Mouse (Mus musculus) limb, embryonic 14.5 days (tissue): ENCODE results near the gene Elk4. TPM values are rescaled to one million over a fixed set of nuclear protein-coding genes. Genes with fewer than 3 reads are reported as not detected.

Experiments used
- ATAC-seq: fragments of 200-750 bp; cut with Nextera tagmentation; 2 replicates; pipeline ENCODE4 v1.8.0; 2017; ENCODE audit warnings: low read depth, moderate number of reproducible peaks, moderate TSS enrichment; ENCODE audit not compliant: low FRiP score
- DNase-seq: peaks from one replicate; pipeline ENCODE4 v3.0.0-alpha.2; 2015; ENCODE audit warnings: low spot score
- H3K27ac ChIP-seq: fragments of 300-500 bp; sonication (generic); replicated peaks from 2 replicates; pipeline ENCODE4 v1.5.1; 2014; ENCODE audit warnings: low read depth, mild to moderate bottlenecking, low read length, moderate library complexity, mixed read lengths
- H3K27me3 ChIP-seq: fragments of 300-500 bp; sonication (generic); 2 replicates; pipeline ENCODE4 v1.6.1; 2014; ENCODE audit warnings: low read length, mixed read lengths; ENCODE audit not compliant: control insufficient read depth, insufficient read depth
- H3K36me3 ChIP-seq: fragments of 300-500 bp; sonication (generic); 2 replicates; pipeline ENCODE4 v1.6.1; 2014; ENCODE audit warnings: mild to moderate bottlenecking, low read length, moderate library complexity, mixed read lengths; ENCODE audit not compliant: control insufficient read depth, insufficient read depth
- H3K4me1 ChIP-seq: fragments of 300-500 bp; sonication (generic); 2 replicates; pipeline ENCODE4 v1.6.1; 2014; ENCODE audit warnings: antibody characterized with exemption, low read length, mixed read lengths; ENCODE audit not compliant: control insufficient read depth, insufficient read depth
- H3K4me2 ChIP-seq: fragments of 300-500 bp; sonication (generic); replicated peaks from 2 replicates; pipeline ENCODE4 v1.6.1; 2014; ENCODE audit warnings: low read depth, mild to moderate bottlenecking, low read length, moderate library complexity; ENCODE audit not compliant: severe bottlenecking
- H3K4me3 ChIP-seq: fragments of 300-500 bp; sonication (generic); replicated peaks from 2 replicates; pipeline ENCODE4 v1.5.1; 2014; ENCODE audit warnings: low read length
- H3K9ac ChIP-seq: fragments of 300-500 bp; sonication (generic); 2 replicates; pipeline ENCODE4 v1.6.1; 2014; ENCODE audit warnings: mild to moderate bottlenecking, low read depth, low read length, moderate library complexity; ENCODE audit not compliant: severe bottlenecking
- H3K9me3 ChIP-seq: fragments of 300-500 bp; sonication (generic); 2 replicates; pipeline ENCODE4 v1.6.1; 2016; ENCODE audit warnings: low read length; ENCODE audit not compliant: control insufficient read depth
- POLR2A ChIP-seq: fragments of 200-500 bp; IDR thresholded peaks from 2 replicates; pipeline ENCODE4 v1.8.0; 2012; ENCODE audit warnings: inconsistent platforms, mild to moderate bottlenecking, moderate library complexity, borderline replicate concordance; ENCODE audit not compliant: insufficient read depth, insufficient read length; ENCODE audit errors: extremely low read depth
- WGBS: fragments of 180-500 bp; shearing (Covaris S2); extraction: QIAGEN DNeasy Blood & Tissue Kit; methylation state at CpG from one replicate; pipeline ENCODE4 v1.1.7; 2014; 5-methylcytosine and 5-hydroxymethylcytosine counted together
- polyA plus RNA-seq, 2 experiments: library from polyadenylated mRNA; depleted of rRNA in 1 of 2; stranded (reverse) in 1 of 2; unstranded in 1 of 2; fragments of >200 nt; fragmentation: Nextera tagmentation in 1 of 2; extraction: Ambion mirVana in 1 of 2; gene quantifications; 2 replicates each; pipeline versions ENCODE4 v1.2.1 to v1.2.3; 2012 to 2014

Elk4 gene
- polyA plus RNA-seq, 2 experiments: 30.0 to 36.6 TPM

- no peaks in the 10 kb centered on the region for H3K4me1 ChIP-seq
- no peak overlapping the region for H3K4me3 ChIP-seq
- H3K36me3 ChIP-seq: no peaks in the 10 kb centered on the region
- no peak overlapping the region for H3K27ac ChIP-seq
- no peak overlapping the region for H3K9ac ChIP-seq
- H3K4me2 ChIP-seq: no peak overlapping the region
- DNase-seq: no peak
- H3K27me3 ChIP-seq: no peaks in the 10 kb centered on the region
- 37% methylated on average over 4 of the region's 4 CpGs for WGBS
- H3K9me3 ChIP-seq: no peaks in the 10 kb centered on the region
- ATAC-seq: no peak
- TF ChIP-seq POLR2A: no peak
Observed at GRCm38 (mm10) chr1:131995062-131995461, 12.3 kb upstream of the Elk4 start.

- Histone ChIP-seq H3K4me3 (no peak overlapping the region), H3K4me2 (no peak overlapping the region), H3K27me3 (no peaks in the 10 kb centered on the region), H3K9me3 (no peaks in the 10 kb centered on the region), H3K27ac (no peak overlapping the region), H3K4me1 (no peaks in the 10 kb centered on the region), H3K36me3 (no peaks in the 10 kb centered on the region), H3K9ac (no peak overlapping the region)
- DNase-seq: no peak
- no peak for ATAC-seq
- no peak for TF ChIP-seq POLR2A
Observed at GRCm38 (mm10) chr1:132000506-132000905, 6.9 kb upstream of the Elk4 start.

- ATAC-seq (no peak), DNase-seq (no peak)
- 75% methylated on average over 4 of the region's 4 CpGs for WGBS
- Histone ChIP-seq H3K4me1 (peaks cover 4% of the 10 kb centered on the region; the same call in 1 of the 2 replicates), H3K9me3 (no peaks in the 10 kb centered on the region), H3K4me2 (no peak overlapping the region), H3K27ac (no peak overlapping the region), H3K36me3 (no peaks in the 10 kb centered on the region), H3K4me3 (no peak overlapping the region), H3K9ac (no peak overlapping the region), H3K27me3 (no peaks in the 10 kb centered on the region)
- TF ChIP-seq POLR2A: no peak
Observed at GRCm38 (mm10) chr1:132001880-132002330, 5.5 kb upstream of the Elk4 start.

- Histone ChIP-seq H3K27ac (no peak overlapping the region), H3K9ac (no peak overlapping the region)
- 61% methylated on average over 2 of the region's 2 CpGs for WGBS
Observed at GRCm38 (mm10) chr1:132003111-132003510, 4.3 kb upstream of the Elk4 start.

GRCm38 (mm10) chr1:132003817-132004216 is 3.6 kb upstream of the Elk4 start:
- Histone ChIP-seq H3K4me1 (peaks cover 5% of the 10 kb centered on the region; the same call in 1 of the 2 replicates), H3K27me3 (no peaks in the 10 kb centered on the region), H3K4me3 (no peak overlapping the region), H3K9me3 (no peaks in the 10 kb centered on the region), H3K27ac (no peak overlapping the region), H3K36me3 (no peaks in the 10 kb centered on the region), H3K4me2 (no peak overlapping the region), H3K9ac (no peak overlapping the region)
- TF ChIP-seq POLR2A: no peak
- peak; percentile 80 for DNase-seq
- WGBS: 26% methylated on average over 1 of the region's 1 CpGs
- ATAC-seq: peak; percentile 35; the same call in 1 of the 2 replicates

More at GRCm38 (mm10) chr1:132003111-132003510, 4.3 kb upstream of the Elk4 start:
- Histone ChIP-seq H3K4me3 (no peak overlapping the region), H3K4me2 (no peak overlapping the region), H3K9me3 (no peaks in the 10 kb centered on the region), H3K36me3 (no peaks in the 10 kb centered on the region), H3K27me3 (no peaks in the 10 kb centered on the region), H3K4me1 (peaks cover 4% of the 10 kb centered on the region; the same call in 1 of the 2 replicates)
- ATAC-seq (no peak), DNase-seq (no peak)
- no peak for TF ChIP-seq POLR2A

GRCm38 (mm10) chr1:132004574-132005180 is 2.7 kb upstream of the Elk4 start:
- Histone ChIP-seq H3K4me3 (no peak overlapping the region), H3K27ac (no peak overlapping the region), H3K9me3 (no peaks in the 10 kb centered on the region), H3K4me2 (no peak overlapping the region), H3K36me3 (no peaks in the 10 kb centered on the region), H3K27me3 (no peaks in the 10 kb centered on the region), H3K4me1 (peaks cover 11% of the 10 kb centered on the region), H3K9ac (no peak overlapping the region)
- WGBS: 72% methylated on average over 6 of the region's 6 CpGs
- no peak for ATAC-seq
- DNase-seq: no peak
- TF ChIP-seq POLR2A: no peak
